Mouse (Mus musculus) C2C12 (cell line): ENCODE results near the gene Babam2. TPM values are rescaled to one million over a fixed set of nuclear protein-coding genes. Genes with fewer than 3 reads are reported as not detected.

ENCODE experiments used
- H3K27me3 ChIP-seq: one replicate; pipeline ENCODE4 v1.6.1; 2011; ENCODE audit not compliant: control insufficient read depth, insufficient read depth, insufficient read length
- H3K36me3 ChIP-seq: one replicate; pipeline ENCODE4 v1.6.1; 2011; ENCODE audit not compliant: control insufficient read depth, insufficient read depth
- H3K4me3 ChIP-seq: one replicate; pipeline ENCODE4 v1.5.1; 2011; ENCODE audit warnings: mild to moderate bottlenecking, control low read depth; ENCODE audit not compliant: poor library complexity, insufficient read depth, severe bottlenecking
- H3K79me2 ChIP-seq: one replicate; pipeline ENCODE4 v1.6.1; 2011; ENCODE audit not compliant: control insufficient read depth, insufficient read depth
- H3K79me3 ChIP-seq: one replicate; pipeline ENCODE4 v1.6.1; 2011; ENCODE audit warnings: low read depth, control low read depth
- H3ac ChIP-seq: one replicate; pipeline ENCODE3; 2011; ENCODE audit warnings: low read depth; ENCODE audit not compliant: control insufficient read depth, insufficient read length
- CEBPB ChIP-seq: IDR thresholded peaks from one replicate; pipeline ENCODE4 v1.6.1; 2011; ENCODE audit warnings: low read depth, mild to moderate bottlenecking, control low read depth, moderate library complexity
- CTCF ChIP-seq: IDR thresholded peaks from one replicate; pipeline ENCODE4 v1.5.1; 2011; ENCODE audit not compliant: control insufficient read depth, insufficient read depth, insufficient read length
- FOSL1 ChIP-seq: IDR thresholded peaks from one replicate; pipeline ENCODE4 v1.8.0; 2011; ENCODE audit warnings: mild to moderate bottlenecking, low read length; ENCODE audit not compliant: poor library complexity, insufficient read depth, severe bottlenecking
- MAX ChIP-seq: IDR thresholded peaks from one replicate; pipeline ENCODE4 v1.6.1; 2011; ENCODE audit warnings: mild to moderate bottlenecking, control low read depth
- MYOD1 ChIP-seq: IDR thresholded peaks from one replicate; pipeline ENCODE4 v1.6.1; 2011; ENCODE audit warnings: low read depth; ENCODE audit not compliant: control insufficient read depth, insufficient read length
- MYOG ChIP-seq: IDR thresholded peaks from one replicate; pipeline ENCODE4 v1.6.1; 2011; ENCODE audit not compliant: control insufficient read depth, insufficient read length; ENCODE audit errors: extremely low read depth
- USF1 ChIP-seq: IDR thresholded peaks from one replicate; pipeline ENCODE4 v1.6.1; 2011; ENCODE audit warnings: low read depth, mild to moderate bottlenecking, control low read depth, moderate library complexity
- polyA plus RNA-seq: library from polyadenylated mRNA; unstranded; fragments of >200 nt; fragmentation: generic; extraction: Trizol; gene quantifications from one replicate; pipeline ENCODE4 v1.2.1, GENCODE M21; 2012; ENCODE audit warnings: missing spikeins

Babam2 gene
- polyA plus RNA-seq, 1 experiment = 36.0 TPM

DNA sequence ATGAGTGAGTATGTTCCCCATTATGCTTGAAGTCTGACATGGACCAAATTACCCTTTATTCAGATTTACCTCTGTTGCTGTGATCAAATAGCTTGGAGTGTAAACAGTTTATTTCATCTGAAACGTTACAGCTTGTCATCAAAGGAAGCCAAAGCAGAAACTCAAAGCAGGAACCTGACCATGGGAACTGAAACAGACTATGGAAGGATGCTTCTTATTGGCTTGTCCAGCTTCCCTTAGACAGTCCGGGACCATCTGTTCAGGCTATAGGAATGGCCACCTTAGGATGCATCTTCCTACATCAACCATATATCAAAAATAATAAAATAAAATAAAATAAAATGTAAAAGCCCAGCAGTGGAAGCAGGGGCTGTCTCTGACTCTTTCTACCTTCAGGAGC lies 183.0 kb downstream of the Babam2 start:
- Histone ChIP-seq H3K79me3 (no peaks in the 10 kb centered on the region), H3K79me2 (no peaks in the 10 kb centered on the region), H3K27me3 (no peaks in the 10 kb centered on the region), H3K4me3 (no peak overlapping the region), H3ac (no peak overlapping the region), H3K36me3 (no peaks in the 10 kb centered on the region)
- TF ChIP-seq MYOG (no peak), USF1 (no peak), MAX (no peak), CEBPB (no peak), CTCF (no peak), FOSL1 (no peak), MYOD1 (no peak)

DNA sequence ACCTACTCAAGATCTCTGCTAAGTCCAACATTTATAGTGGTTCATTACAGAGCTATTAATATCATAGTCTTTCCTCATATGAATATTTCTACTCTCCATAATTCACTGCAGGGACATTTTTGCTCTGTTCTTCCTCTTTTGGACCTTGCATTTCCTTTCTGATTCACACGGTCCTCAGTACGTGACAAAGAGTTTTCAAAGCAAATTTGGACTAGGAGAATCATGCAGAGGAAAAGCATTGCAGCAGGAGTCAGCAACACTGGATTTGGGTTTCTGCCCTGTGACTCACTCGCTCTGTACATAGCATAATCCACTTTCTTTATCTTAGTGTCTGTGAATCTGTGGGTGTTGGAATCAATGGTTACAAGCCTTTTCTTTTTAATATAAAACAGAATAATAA lies 184.8 kb downstream of the Babam2 start:
- no peak for TF ChIP-seq MAX
- TF ChIP-seq FOSL1 = no peak
- no peak for TF ChIP-seq CEBPB
- no peaks in the 10 kb centered on the region for H3K79me3 ChIP-seq

DNA sequence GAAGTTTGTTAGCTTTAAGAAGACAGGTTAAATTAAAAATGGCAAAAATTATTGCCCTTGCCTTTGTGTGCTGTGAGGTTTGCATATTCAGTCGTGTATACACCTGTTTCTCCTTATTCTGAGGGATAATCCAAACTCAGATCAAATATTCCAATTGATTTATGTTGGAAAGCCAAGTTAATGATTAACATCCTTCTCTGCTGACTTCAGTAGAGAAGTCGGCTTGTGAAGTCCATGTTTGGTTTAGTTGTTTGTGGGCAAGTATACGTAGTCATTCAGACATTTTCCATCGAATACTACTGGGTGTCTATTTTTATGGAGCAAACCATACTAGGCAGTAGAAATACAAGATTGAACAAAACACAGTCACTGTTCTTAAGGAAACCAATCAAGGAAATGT lies 187.5 kb downstream of the Babam2 start:
- no peaks in the 10 kb centered on the region for H3K27me3 ChIP-seq
- TF ChIP-seq MYOG (no peak), CTCF (no peak), CEBPB (no peak), MAX (no peak), MYOD1 (no peak), FOSL1 (no peak), USF1 (no peak)
- no peak overlapping the region for H3ac ChIP-seq
- H3K36me3 ChIP-seq = no peaks in the 10 kb centered on the region
- H3K79me3 ChIP-seq = no peaks in the 10 kb centered on the region
- H3K4me3 ChIP-seq = no peak overlapping the region
- H3K79me2 ChIP-seq = no peaks in the 10 kb centered on the region

More for the DNA sequence above, 184.8 kb downstream of the Babam2 start:
- H3K36me3 ChIP-seq = no peaks in the 10 kb centered on the region
- H3ac ChIP-seq = no peak overlapping the region
- H3K27me3 ChIP-seq = no peaks in the 10 kb centered on the region
- no peak overlapping the region for H3K4me3 ChIP-seq
- H3K79me2 ChIP-seq = no peaks in the 10 kb centered on the region

- no peaks in the 10 kb centered on the region for H3K79me2 ChIP-seq
- no peak for TF ChIP-seq USF1
- TF ChIP-seq CTCF = no peak
- no peak for TF ChIP-seq MAX
- no peak for TF ChIP-seq MYOG
- no peak for TF ChIP-seq MYOD1
- TF ChIP-seq FOSL1 = no peak
- TF ChIP-seq CEBPB = no peak
- H3K4me3 ChIP-seq = no peak overlapping the region
- H3K79me3 ChIP-seq = no peaks in the 10 kb centered on the region
- H3ac ChIP-seq = no peak overlapping the region
- no peaks in the 10 kb centered on the region for H3K36me3 ChIP-seq
- H3K27me3 ChIP-seq = no peaks in the 10 kb centered on the region
These were observed 190.1 kb downstream of the Babam2 start for GRCm38 (mm10) chr5:31887590-31887989.

DNA sequence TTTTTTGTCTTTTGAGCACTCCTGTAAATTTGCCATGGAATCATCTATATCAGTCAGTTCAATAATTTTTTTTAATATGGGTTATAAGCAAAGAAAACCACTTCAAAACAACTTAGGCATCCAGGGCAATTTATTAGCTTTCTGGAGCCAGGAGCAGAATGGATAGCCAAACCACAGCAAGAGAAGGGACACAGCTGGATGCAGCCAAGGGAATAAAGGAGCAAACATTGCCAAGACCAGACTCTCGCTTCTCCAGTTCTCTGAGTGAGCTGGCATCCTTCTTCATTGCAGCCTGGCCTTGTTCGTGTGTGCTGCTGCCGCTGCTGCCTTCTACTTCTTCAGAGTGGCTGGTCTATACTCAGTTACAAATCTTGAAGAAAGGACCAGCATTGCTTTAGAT lies 190.9 kb downstream of the Babam2 start:
- H3ac ChIP-seq = no peak overlapping the region
- no peaks in the 10 kb centered on the region for H3K79me2 ChIP-seq
- no peaks in the 10 kb centered on the region for H3K36me3 ChIP-seq
- H3K27me3 ChIP-seq = no peaks in the 10 kb centered on the region
- no peak overlapping the region for H3K4me3 ChIP-seq
- H3K79me3 ChIP-seq = no peaks in the 10 kb centered on the region
- TF ChIP-seq CTCF (no peak), MYOD1 (no peak), CEBPB (no peak), FOSL1 (no peak), MAX (no peak), MYOG (no peak), USF1 (no peak)

- Histone ChIP-seq H3K4me3 (no peak overlapping the region), H3K79me3 (no peaks in the 10 kb centered on the region), H3K79me2 (no peaks in the 10 kb centered on the region), H3K27me3 (no peaks in the 10 kb centered on the region), H3K36me3 (no peaks in the 10 kb centered on the region), H3ac (no peak overlapping the region)
- TF ChIP-seq USF1 = no peak
- no peak for TF ChIP-seq MAX
- no peak for TF ChIP-seq MYOG
- TF ChIP-seq CTCF = no peak
- TF ChIP-seq FOSL1 = no peak
- TF ChIP-seq MYOD1 = no peak
- no peak for TF ChIP-seq CEBPB
These were observed 195.1 kb downstream of the Babam2 start for GRCm38 (mm10) chr5:31892631-31893030.
